Mouse (Mus musculus) liver, postnatal 0 days (tissue): ENCODE measurements around the gene Omd.

Source experiments
- CTCF ChIP-seq: sonication (generic); IDR thresholded peaks from 2 replicates; pipeline ENCODE4 v1.5.1; 2016; ENCODE audit warnings: antibody characterized with exemption, low read depth
- EP300 ChIP-seq: IDR thresholded peaks from 2 replicates; pipeline ENCODE4 v1.6.1; 2016; ENCODE audit warnings: antibody characterized with exemption, low read depth, mild to moderate bottlenecking

GRCm38 (mm10) chr13:49584307-49585005 is 2.2 kb downstream of the Omd start:
- TF ChIP-seq CTCF: no peak
- no peak for TF ChIP-seq EP300
